Mouse (Mus musculus) testis, postnatal 14 days (tissue): Measurements from ENCODE around the gene Myo1a.

Experiments used
- DNase-seq: peaks from one replicate; pipeline ENCODE4 v3.0.0; 2021; ENCODE audit warnings: low spot score

Gene Myo1a

GRCm38 (mm10) chr10:127674794-127675522, 30.0 kb upstream of the Myo1a start:
- DNase-seq = peak; percentile 77

GRCm38 (mm10) chr10:127675859-127676398, 29.0 kb upstream of the Myo1a start:
- no peak for DNase-seq

GRCm38 (mm10) chr10:127676691-127677548, 28.1 kb upstream of the Myo1a start:
- peak; percentile 97 for DNase-seq

- peak; percentile 47 for DNase-seq
These were observed 27.2 kb upstream of the Myo1a start for GRCm38 (mm10) chr10:127677591-127678336.

- DNase-seq = no peak
These were observed 25.8 kb upstream of the Myo1a start for GRCm38 (mm10) chr10:127679208-127679607.

GRCm38 (mm10) chr10:127679881-127680280, 25.1 kb upstream of the Myo1a start:
- DNase-seq = no peak

GRCm38 (mm10) chr10:127682886-127683285, 22.1 kb upstream of the Myo1a start:
- DNase-seq = no peak

GRCm38 (mm10) chr10:127691053-127691452, 13.9 kb upstream of the Myo1a start:
- DNase-seq = no peak

- DNase-seq = no peak
These were observed 10.3 kb upstream of the Myo1a start for GRCm38 (mm10) chr10:127694636-127695035.

GRCm38 (mm10) chr10:127695775-127696174, 9.2 kb upstream of the Myo1a start:
- no peak for DNase-seq

- DNase-seq = no peak
These were observed 6.0 kb upstream of the Myo1a start for GRCm38 (mm10) chr10:127698966-127699365.

- no peak for DNase-seq
These were observed 1.7 kb upstream of the Myo1a start for GRCm38 (mm10) chr10:127703299-127703698.

GRCm38 (mm10) chr10:127704293-127704692, 677 bp upstream of the Myo1a start:
- no peak for DNase-seq

- no peak for DNase-seq
These were observed 813 bp downstream of the Myo1a start for GRCm38 (mm10) chr10:127705783-127706182.

- DNase-seq = peak; percentile 56
These were observed 2.8 kb downstream of the Myo1a start for GRCm38 (mm10) chr10:127707721-127708120.

- no peak for DNase-seq
These were observed 3.9 kb downstream of the Myo1a start for GRCm38 (mm10) chr10:127708850-127709370.

- no peak for DNase-seq
These were observed 5.4 kb downstream of the Myo1a start for GRCm38 (mm10) chr10:127710331-127710730.

GRCm38 (mm10) chr10:127712736-127713135, 7.8 kb downstream of the Myo1a start:
- DNase-seq = no peak

- DNase-seq = no peak
These were observed 16.9 kb downstream of the Myo1a start for GRCm38 (mm10) chr10:127721671-127722418.

- DNase-seq = no peak
These were observed 19.2 kb downstream of the Myo1a start, which contains the start of gene Tac2 for GRCm38 (mm10) chr10:127724178-127724577. Tac2 (plus strand) TSS chr10:127724478.

- DNase-seq = no peak
These were observed 20.2 kb downstream of the Myo1a start for GRCm38 (mm10) chr10:127725136-127725535.
